Mouse (Mus musculus) liver, embryonic 14.5 days (tissue): Measurements from ENCODE around the gene Dnm1.

Source experiments
- CTCF ChIP-seq: IDR thresholded peaks from 2 replicates; pipeline ENCODE4 v1.5.1; 2016; ENCODE audit warnings: antibody characterized with exemption, low read depth, control low read depth
- EP300 ChIP-seq: IDR thresholded peaks from 2 replicates; pipeline ENCODE4 v1.6.1; 2016; ENCODE audit warnings: antibody characterized with exemption, low read depth

GRCm38 (mm10) chr2:32329531-32329930, 23.6 kb downstream of the Dnm1 start:
- TF ChIP-seq EP300 (no peak), CTCF (no peak)
